Mouse (Mus musculus) urinary bladder, postnatal 36 days (tissue): ENCODE results near the gene Ints3.

ENCODE experiments used
- DNase-seq, 2 experiments: peaks; one replicate each; pipeline ENCODE4 v3.0.0; 2022; ENCODE audit warnings: low spot score in 2 of 2, mixed read lengths in 1 of 2

The Ints3 gene

DNA sequence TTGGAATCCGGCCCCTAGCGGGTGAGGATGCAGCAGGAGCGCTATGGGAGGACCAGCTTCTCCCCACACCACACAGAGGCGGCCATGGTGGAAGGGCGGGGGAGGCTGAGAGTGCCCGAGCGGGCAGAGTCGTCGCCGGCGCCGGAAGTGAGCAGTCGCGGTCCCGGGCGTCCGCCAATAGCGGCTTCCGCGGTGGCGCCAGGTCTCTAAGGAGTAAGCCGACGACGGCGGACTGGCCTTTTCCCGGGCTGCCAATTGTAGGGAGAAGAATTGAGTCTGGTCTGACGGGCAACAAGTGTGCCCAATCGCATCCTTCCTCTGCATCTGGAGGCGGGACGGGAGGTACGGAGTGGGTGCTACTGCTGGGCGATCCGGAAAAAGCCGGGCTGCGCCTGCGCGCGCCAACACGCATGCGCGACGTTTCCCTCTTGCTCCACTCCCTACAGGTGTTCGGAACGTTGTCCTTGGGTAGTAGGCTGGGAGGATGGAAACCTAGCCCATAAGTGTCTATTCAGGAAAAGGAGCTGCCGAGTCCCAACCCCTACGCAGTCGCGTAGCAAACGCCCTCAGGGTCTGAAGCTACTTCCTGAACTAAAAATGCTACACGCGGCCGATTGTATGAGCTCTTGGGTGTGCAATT, at the start of gene Ints3:
Gene Ints3 (minus strand): TSS at position 242 of the 640 bp plus-strand sequence.
- peak; percentile 100 for DNase-seq

DNA sequence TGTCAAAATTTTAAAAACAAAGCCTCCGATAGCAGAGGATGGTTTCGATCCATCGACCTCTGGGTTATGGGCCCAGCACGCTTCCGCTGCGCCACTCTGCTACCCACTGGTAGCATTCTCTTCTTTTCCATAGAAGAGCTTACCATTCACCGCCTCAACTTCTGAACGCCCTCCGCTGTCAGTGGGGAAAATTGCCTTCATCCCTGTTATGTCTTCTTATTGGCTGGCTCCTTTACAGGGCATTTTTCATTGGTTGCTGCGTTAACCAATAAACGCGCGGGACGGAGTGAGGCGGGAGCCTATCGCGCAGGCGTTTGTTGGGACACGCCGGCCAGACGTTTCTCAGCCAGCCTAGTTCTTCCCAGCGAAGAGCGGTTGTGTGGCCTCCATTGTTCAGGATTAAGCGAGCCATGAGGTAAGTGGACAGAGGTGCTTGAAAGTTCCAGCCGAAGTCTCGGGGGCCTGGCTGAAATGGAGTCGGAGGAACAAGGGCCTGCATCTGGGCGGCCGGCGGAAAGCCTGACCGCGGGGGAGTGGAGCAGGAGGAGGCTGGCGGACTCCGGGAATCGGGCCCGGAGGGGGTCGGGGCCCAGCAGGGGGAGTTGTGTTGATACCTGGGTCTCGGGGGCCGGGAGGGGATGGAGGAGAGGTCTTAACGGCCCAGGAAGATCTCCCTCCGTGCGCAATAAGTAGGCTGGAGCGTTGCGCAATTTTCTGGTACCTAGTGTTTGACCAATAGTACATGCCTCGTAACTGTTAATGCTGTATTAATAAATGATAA, 42.6 kb upstream of the Ints3 start, which contains the start of gene Ilf2:
Gene Ilf2 (plus strand): TSS at position 296 of the 781 bp plus-strand sequence.
- peak; percentile 93 to 96 for DNase-seq

GRCm38 (mm10) chr3:90475151-90475830, 41.9 kb upstream of the Ints3 start:
- DNase-seq, result no peak

DNA sequence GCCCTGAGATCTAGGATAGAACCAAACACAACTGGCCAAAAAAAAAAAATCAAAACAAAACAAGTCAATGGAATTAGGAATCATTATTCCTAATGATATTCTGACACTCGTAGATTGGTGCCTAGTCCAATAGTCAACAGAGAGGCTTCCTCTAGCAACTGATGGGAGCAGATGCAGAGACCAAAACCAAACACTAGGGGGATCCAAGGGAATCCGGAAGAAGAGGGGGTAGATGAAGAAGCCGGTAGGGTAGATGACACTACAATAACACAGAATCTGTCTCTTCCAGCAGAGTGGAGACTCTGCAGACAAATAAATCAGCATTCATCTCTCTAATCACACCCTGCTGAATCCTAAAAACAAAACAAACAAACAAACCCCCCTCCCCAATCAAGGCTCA, 38.8 kb upstream of the Ints3 start:
- DNase-seq, result no peak

- no peak for DNase-seq
Observed at GRCm38 (mm10) chr3:90467618-90468300, 34.3 kb upstream of the Ints3 start.

GRCm38 (mm10) chr3:90466311-90466766, 32.9 kb upstream of the Ints3 start:
- DNase-seq, result peak; percentile 50 to 73

DNA sequence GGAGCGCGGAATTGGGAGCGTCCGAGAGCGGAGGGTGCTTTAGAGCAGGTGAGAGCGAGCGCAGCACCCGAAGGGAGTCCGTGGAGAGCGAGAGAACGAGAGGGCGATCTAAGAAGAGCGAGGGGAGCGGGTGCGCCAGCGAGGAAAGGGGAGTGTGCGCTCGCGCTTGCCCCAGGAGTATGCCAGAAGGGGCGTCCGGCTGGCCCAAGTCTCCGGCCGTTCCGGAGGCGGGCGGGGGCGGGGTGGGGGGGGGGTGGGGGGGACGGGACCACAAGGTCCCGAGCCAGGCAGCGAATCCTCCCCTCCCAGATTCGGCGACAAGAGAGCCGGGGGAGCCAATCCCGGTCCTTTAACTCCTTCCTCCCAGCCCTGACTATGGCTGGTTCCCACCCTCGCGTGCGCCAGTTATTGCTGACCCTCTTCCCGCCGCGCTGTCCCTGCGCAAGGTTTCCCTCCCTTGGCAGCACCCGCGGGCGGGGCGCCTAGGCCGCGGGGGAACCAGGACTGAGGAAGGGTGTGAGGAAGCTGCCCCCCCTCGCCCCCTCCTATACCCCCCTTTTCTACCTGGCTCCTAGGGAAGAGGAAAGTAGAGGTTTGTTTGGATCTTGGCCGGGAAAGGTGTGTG, 32.4 kb upstream of the Ints3 start, which contains the start of gene Npr1:
Gene Npr1 (minus strand): TSS at position 181 of the 625 bp plus-strand sequence.
- peak in 1 of 2 experiments; percentile 35 for DNase-seq

DNA sequence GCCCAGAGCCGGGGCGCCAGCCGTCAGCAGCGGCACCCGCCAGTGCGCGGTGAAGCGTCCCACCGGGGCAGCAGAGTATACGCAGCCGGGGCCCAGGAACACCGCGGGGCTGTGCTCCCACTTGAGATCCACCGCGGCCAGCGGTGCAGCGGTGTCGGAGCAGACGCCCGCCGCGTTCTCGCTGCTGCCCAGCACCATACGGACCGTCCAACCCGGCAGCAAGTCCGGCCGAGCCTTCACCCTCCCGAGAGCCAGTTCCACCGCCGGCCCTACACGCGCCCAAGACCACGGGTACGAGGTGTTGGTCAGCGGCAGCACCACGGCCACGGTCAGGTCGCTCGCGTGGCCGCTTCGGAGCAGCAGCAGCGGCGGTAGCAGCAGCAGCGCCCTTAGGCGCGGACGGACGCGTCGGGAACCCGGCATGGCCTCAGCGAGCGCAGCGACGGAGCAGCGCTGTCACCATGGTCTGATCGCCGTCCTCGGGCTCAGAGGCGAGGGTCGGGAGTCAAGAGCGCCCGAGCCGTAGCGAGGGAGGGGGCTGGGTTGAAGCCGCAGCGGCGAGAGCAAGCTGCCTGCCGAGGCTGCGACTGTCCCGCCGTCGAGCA, 31.8 kb upstream of the Ints3 start:
- no peak for DNase-seq

- DNase-seq, result peak in 1 of 2 experiments; percentile 43
Observed at GRCm38 (mm10) chr3:90464552-90465080, 31.2 kb upstream of the Ints3 start.

- no peak for DNase-seq
Observed at GRCm38 (mm10) chr3:90462579-90462978, 29.2 kb upstream of the Ints3 start.

DNA sequence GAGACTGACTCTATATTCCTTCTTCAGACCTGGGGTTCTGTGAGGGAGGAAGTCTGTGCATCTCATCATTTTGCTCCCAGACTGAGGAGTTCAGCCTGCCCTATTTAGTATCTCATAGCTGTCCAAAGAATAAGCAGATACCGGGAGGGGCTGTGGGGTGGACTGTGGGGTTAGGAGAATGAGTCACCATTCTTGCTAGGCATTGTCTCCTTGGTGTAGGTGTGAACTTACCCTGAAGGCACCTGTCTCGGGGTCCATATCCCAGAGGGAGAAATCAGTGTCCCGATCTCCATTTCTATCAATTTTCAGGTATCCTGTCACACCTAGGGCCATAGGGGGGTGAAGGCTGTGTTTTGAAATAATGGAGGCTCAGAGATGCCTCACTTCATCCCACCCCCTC, 28.5 kb upstream of the Ints3 start:
- DNase-seq, result no peak

DNA sequence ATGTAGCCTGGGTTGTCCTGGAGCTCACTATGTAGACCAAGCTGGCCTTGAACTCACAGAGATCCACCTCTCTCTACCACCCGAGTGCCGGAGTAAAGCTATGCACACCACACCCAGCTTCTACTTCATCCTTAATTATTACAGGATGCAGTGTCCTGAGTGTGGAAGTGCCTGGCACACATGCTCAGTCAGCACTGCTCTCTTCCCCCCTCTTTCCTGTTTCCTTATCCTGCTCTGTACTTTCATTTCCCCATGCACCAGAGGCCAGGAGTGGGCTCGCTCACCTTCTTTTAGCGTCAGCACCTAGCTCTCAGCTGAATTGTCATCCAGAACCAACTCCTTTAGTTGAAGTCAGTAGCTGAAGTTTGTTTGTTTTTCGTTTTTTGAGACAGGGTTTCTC, 26.9 kb upstream of the Ints3 start:
- no peak for DNase-seq

GRCm38 (mm10) chr3:90459727-90460126, 26.3 kb upstream of the Ints3 start:
- no peak for DNase-seq

DNA sequence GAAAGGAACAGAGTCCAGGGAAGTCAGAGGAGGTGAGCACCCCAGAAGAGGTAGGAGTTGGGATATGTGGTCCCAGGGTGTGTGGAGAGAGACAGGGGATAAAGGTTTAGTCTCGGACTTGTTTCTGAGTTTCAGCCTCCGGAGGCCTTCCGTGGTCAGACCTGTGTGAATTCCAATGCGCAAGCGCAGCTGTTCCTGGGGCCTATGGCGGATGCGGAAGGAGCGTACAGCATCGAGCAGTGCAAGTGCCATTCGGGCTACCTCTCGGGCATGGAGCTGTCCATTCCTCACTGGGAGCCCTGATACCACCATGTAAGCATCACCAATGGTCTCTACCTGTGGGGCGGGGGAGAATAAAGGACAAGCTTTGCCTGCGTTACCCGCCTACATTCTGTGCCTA, 21.5 kb upstream of the Ints3 start:
- no peak for DNase-seq

- no peak for DNase-seq
Observed at GRCm38 (mm10) chr3:90451396-90452095, 18.1 kb upstream of the Ints3 start.

GRCm38 (mm10) chr3:90450874-90451273, 17.5 kb upstream of the Ints3 start:
- DNase-seq, result no peak

DNA sequence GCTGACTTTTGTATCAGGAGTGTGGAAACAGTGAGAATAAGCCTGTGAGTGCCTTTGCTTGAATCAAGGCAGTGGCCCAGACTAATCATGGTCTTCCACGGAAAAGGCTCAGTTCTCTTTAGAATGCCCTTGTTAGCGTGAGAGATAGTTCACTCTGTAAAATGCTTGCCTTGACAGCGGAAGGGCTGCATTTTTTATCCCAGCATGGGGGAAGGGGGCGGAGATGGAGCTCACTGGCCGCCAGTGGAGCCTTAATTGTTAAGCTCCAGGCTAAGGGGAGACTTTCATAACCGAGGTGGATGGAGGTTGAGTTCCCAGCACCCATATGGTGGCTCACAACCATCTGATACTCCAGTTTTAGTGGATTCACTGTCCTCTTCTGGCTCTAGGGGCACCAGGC, 15.2 kb upstream of the Ints3 start:
- no peak for DNase-seq

- DNase-seq, result no peak
Observed at GRCm38 (mm10) chr3:90447123-90447494, 13.7 kb upstream of the Ints3 start.

- peak; percentile 58 to 85 for DNase-seq
Observed at GRCm38 (mm10) chr3:90446389-90447122, 13.1 kb upstream of the Ints3 start.
